Mouse (Mus musculus) induced T-regulatory cell, adult 2 months (primary cell): ENCODE measurements at regions not wholly inside any gene's neighbourhood (a gene's known extent, or its start where the extent isn't known, plus 50 kb on each side); places are given as distances from the start of the nearest gene placed in this dataset.

Experiments used
- DNase-seq: peaks from one replicate; pipeline ENCODE4 v3.0.0-alpha.2; 2012; ENCODE audit warnings: low read depth

DNA sequence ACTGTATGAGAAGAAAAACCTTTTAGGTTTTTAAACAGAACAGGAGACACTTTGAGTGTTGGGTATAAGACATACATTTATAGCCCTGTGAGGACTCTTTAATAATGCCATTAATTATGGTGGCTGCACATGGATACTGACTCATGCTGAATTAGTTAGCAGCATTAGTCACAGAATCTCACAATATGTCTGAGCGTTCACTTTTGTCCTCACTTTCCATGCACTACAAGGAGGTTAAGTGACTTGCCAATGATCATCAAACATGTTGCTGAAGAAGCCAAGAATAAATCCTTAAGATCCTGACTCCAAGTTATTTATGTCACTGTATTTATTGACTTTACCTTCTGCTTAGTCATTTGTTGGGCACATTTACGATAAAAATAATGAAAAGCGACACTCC lies 105.6 kb upstream of the Atxn7l3b start:
- DNase-seq: no peak

GRCm38 (mm10) chr10:113032870-113033269 lies 104.1 kb upstream of the Atxn7l3b start:
- no peak for DNase-seq

DNA sequence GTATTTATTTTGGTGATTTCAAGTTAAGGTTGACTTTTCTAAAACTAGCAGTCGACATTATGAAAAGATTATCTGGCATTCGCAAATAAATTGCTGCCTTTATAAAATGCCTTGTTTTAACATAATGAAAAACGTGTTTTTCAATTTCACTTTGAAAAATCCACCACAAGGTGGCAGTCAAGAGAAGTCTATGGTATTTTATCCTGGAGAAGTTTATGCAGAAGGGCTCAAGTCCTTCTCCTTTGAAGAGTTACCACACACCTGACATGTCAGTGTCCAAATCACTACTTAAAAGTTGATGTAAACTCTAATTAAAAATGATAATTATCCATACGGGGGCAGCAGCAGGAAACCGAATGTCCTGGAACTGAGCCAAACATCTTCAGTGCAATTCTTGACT lies 98.5 kb upstream of the Atxn7l3b start:
- peak; percentile 25 for DNase-seq

DNA sequence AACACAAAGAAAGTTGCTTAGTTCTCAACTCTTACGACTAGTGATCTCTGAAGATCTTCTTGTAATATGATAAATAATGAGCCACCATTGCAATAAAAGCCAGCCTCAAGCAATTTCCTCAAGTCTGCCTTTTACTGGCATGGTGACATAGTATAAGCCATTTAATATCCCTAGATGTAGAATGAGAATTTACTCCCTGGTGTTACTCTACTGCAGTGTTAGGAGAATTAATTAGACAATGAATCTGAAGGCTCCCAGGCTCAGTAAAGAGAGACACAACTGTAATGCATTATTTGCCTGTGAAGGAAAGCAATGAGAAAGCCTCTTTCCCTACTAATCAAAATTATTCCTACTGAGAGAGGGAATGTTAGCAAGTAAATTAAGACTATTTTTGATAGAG lies 95.8 kb upstream of the Atxn7l3b start:
- no peak for DNase-seq

- DNase-seq: no peak
Measured at GRCm38 (mm10) chr10:113009124-113009523, 80.3 kb upstream of the Atxn7l3b start.

- DNase-seq: no peak
Measured at GRCm38 (mm10) chr10:112990720-112991119, 61.9 kb upstream of the Atxn7l3b start.

GRCm38 (mm10) chr10:112982697-112983096 lies 53.9 kb upstream of the Atxn7l3b start:
- DNase-seq: no peak
